Mouse (Mus musculus) heart, postnatal 0 days (tissue): ENCODE data around the gene Dohh.

Source experiments
- CTCF ChIP-seq: IDR thresholded peaks from 2 replicates; pipeline ENCODE4 v1.5.1; 2016; ENCODE audit warnings: antibody characterized with exemption, control low read depth, low read depth
- EP300 ChIP-seq: IDR thresholded peaks from 2 replicates; pipeline ENCODE4 v1.6.1; 2016; ENCODE audit warnings: antibody characterized with exemption, low read depth

- TF ChIP-seq CTCF: no peak
- TF ChIP-seq EP300: no peak
Observed at GRCm38 (mm10) chr10:81390678-81390965, 6.4 kb downstream of the Dohh start.
